Mouse (Mus musculus) ES-E14 (cell line): Measurements from ENCODE around the gene Mta2.
A peak's percentile ranks its signal among the peaks of the same experiment; 100 is the strongest.

ENCODE experiments used
- MAFK ChIP-seq: IDR thresholded peaks from 2 replicates; pipeline ENCODE4 v1.6.1; 2014; ENCODE audit warnings: mild to moderate bottlenecking, low read depth, low read length, inconsistent platforms; ENCODE audit not compliant: insufficient read depth
- ZNF384 ChIP-seq: IDR thresholded peaks from 2 replicates; pipeline ENCODE4 v1.6.1; 2012; ENCODE audit warnings: low read depth, low read length, inconsistent platforms

- peak; percentile 71; the same call in 1 of the 2 replicates for TF ChIP-seq ZNF384
- no peak for TF ChIP-seq MAFK
These were observed 42.7 kb downstream of the Mta2 start for GRCm38 (mm10) chr19:8984255-8984868.
